Mouse (Mus musculus): ENCODE measurements around the gene Trem2. TPM values are rescaled to one million over a fixed set of nuclear protein-coding genes. Genes with fewer than 3 reads are reported as not detected.
"Not testable (repeated sequence)": the region's sequence is repeated elsewhere in the genome, so short reads cannot be mapped to it uniquely, and the experiment has no call there.

The Trem2 gene
- polyA plus RNA-seq, 1 experiment, result 40.0 TPM

DNA sequence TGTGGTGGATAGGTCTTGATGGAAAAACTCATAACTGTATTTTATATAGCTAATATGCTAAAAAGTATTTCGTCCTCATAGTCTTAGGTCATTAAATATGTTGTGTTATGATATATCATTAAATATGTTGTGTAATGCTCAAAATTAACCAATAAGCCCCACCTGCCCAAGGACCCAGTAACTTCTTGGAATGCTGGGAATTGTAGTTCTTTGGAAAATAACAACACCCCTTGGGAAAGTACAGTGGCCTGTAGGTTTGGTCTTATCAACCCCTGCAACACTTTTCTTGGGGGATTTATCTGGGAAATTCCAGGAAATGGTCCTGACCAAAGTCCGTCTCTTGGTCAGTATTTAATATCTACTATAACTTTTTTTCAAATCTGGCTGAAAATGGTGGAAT, 3.1 kb upstream of the Trem2 start:
- H3K4me3 ChIP-seq (ENCODE audit: insufficient read depth, low read length), result no peak overlapping the region
- no peaks in the 10 kb centered on the region for H3K4me1 ChIP-seq (ENCODE audit: control insufficient read depth, insufficient read depth, low read length)
- TF ChIP-seq POLR2A (IDR thresholded peaks at IDR 0.05; ENCODE audit: extremely low read depth, insufficient read depth, low read length) (no peak), CTCF (IDR thresholded peaks at IDR 0.05; ENCODE audit: extremely low read depth, insufficient read depth, low read length) (no peak)
- H3K27ac ChIP-seq (ENCODE audit: insufficient read depth, low read length), result no peak overlapping the region

DNA sequence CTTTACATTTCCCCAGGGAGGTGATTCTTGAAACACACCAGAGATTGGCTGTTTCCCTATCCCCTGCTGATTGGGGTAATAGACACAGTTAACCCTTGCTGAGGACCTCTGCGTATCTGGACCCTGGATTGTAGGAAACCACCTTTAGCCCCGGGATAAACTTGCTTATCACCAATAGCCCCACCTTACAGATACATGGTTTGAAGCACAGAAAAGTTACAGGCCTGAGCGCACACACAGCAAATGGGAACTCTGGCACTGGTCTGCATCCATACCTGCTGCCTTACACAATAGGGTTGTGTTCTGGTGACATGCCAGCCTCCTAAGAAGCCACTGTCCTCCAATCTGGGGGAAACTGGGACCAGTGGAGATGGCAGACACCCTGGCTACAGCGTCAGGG, 377 bp upstream of the Trem2 start:
- Histone ChIP-seq H3K27ac (ENCODE audit: insufficient read depth, low read length) (no peak overlapping the region), H3K4me1 (ENCODE audit: control insufficient read depth, insufficient read depth, low read length) (no peaks in the 10 kb centered on the region), H3K4me3 (ENCODE audit: insufficient read depth, low read length) (no peak overlapping the region)
- TF ChIP-seq POLR2A (IDR thresholded peaks at IDR 0.05; ENCODE audit: extremely low read depth, insufficient read depth, low read length), result no peak
- TF ChIP-seq CTCF (IDR thresholded peaks at IDR 0.05; ENCODE audit: extremely low read depth, insufficient read depth, low read length), result no peak

DNA sequence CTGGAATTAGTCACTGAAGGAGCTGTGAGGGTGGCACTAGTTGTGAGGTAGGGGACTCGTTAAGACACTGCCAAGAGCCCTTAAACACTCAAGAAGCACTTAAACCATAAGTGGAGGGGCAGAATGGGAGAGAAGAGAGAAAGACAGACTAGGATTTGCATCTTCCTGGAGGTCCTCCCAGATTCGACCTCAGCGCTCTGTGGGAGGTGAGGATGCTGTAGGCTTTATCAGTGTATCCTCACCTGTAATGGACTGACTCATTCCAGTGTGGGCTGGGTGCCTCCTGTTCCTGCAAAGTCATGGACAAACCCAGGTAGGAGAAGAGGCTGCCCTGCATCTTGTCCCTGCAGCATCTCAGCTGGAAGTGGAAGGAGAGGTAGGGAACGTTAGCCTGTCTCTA, 633 bp downstream of the Trem2 start:
- no peak overlapping the region for H3K27ac ChIP-seq (ENCODE audit: insufficient read depth, low read length)
- TF ChIP-seq POLR2A (IDR thresholded peaks at IDR 0.05; ENCODE audit: extremely low read depth, insufficient read depth, low read length) (no peak), CTCF (IDR thresholded peaks at IDR 0.05; ENCODE audit: extremely low read depth, insufficient read depth, low read length) (no peak)
- H3K4me1 ChIP-seq (ENCODE audit: control insufficient read depth, insufficient read depth, low read length), result no peaks in the 10 kb centered on the region
- H3K4me3 ChIP-seq (ENCODE audit: insufficient read depth, low read length), result no peak overlapping the region

GRCm38 (mm10) chr17:48347287-48347686, 1.1 kb downstream of the Trem2 start:
- TF ChIP-seq CTCF (IDR thresholded peaks at IDR 0.05; ENCODE audit: extremely low read depth, insufficient read depth, low read length) (no peak), POLR2A (IDR thresholded peaks at IDR 0.05; ENCODE audit: extremely low read depth, insufficient read depth, low read length) (no peak)
- no peaks in the 10 kb centered on the region for H3K4me1 ChIP-seq (ENCODE audit: control insufficient read depth, insufficient read depth, low read length)
- H3K4me3 ChIP-seq (ENCODE audit: insufficient read depth, low read length), result no peak overlapping the region
- H3K27ac ChIP-seq (ENCODE audit: insufficient read depth, low read length), result no peak overlapping the region

- no peak for TF ChIP-seq POLR2A (IDR thresholded peaks at IDR 0.05; ENCODE audit: extremely low read depth, insufficient read depth, low read length)
- no peak for TF ChIP-seq CTCF (IDR thresholded peaks at IDR 0.05; ENCODE audit: extremely low read depth, insufficient read depth, low read length)
- no peak overlapping the region for H3K27ac ChIP-seq (ENCODE audit: insufficient read depth, low read length)
- H3K4me3 ChIP-seq (ENCODE audit: insufficient read depth, low read length), result no peak overlapping the region
- no peaks in the 10 kb centered on the region for H3K4me1 ChIP-seq (ENCODE audit: control insufficient read depth, insufficient read depth, low read length)
Measured at GRCm38 (mm10) chr17:48350681-48351193, 4.5 kb downstream of the Trem2 start.

GRCm38 (mm10) chr17:48352976-48353375, 6.8 kb downstream of the Trem2 start:
- H3K4me1 ChIP-seq (ENCODE audit: control insufficient read depth, insufficient read depth, low read length); H3K27ac ChIP-seq (ENCODE audit: insufficient read depth, low read length); H3K4me3 ChIP-seq (ENCODE audit: insufficient read depth, low read length): not testable (repeated sequence)

DNA sequence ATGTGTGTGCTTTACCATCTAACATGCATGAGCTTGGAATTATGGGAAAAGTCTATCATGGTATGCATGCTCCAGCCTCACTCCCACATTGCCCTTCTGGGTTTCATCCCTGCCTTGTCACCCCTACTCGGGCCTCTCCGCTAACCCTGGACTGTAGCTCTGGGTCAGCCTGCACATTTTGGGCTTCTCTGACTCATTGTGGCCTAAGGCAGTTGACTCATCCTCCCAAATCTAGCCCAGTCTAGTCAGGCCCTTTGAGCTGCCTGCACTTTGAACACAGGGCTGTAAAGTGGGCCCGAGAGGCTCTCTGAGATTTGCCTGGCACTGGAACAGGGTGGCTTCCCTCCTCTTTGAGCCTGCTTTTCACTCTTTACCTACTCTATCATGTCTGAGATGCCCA, 9.6 kb downstream of the Trem2 start:
- H3K4me1 ChIP-seq (ENCODE audit: control insufficient read depth, insufficient read depth, low read length), result peaks cover 1% of the 10 kb centered on the region; the same call in 1 of the 2 replicates
- no peak overlapping the region for H3K4me3 ChIP-seq (ENCODE audit: insufficient read depth, low read length)
- TF ChIP-seq POLR2A (IDR thresholded peaks at IDR 0.05; ENCODE audit: extremely low read depth, insufficient read depth, low read length) (no peak), CTCF (IDR thresholded peaks at IDR 0.05; ENCODE audit: extremely low read depth, insufficient read depth, low read length) (no peak)
- H3K27ac ChIP-seq (ENCODE audit: insufficient read depth, low read length), result no peak overlapping the region

- no peak overlapping the region for H3K4me3 ChIP-seq (ENCODE audit: insufficient read depth, low read length)
- TF ChIP-seq CTCF (IDR thresholded peaks at IDR 0.05; ENCODE audit: extremely low read depth, insufficient read depth, low read length) (no peak), POLR2A (IDR thresholded peaks at IDR 0.05; ENCODE audit: extremely low read depth, insufficient read depth, low read length) (no peak)
- H3K4me1 ChIP-seq (ENCODE audit: control insufficient read depth, insufficient read depth, low read length), result peaks cover 3% of the 10 kb centered on the region
- no peak overlapping the region for H3K27ac ChIP-seq (ENCODE audit: insufficient read depth, low read length)
Measured at GRCm38 (mm10) chr17:48357892-48358291, 11.7 kb downstream of the Trem2 start.

DNA sequence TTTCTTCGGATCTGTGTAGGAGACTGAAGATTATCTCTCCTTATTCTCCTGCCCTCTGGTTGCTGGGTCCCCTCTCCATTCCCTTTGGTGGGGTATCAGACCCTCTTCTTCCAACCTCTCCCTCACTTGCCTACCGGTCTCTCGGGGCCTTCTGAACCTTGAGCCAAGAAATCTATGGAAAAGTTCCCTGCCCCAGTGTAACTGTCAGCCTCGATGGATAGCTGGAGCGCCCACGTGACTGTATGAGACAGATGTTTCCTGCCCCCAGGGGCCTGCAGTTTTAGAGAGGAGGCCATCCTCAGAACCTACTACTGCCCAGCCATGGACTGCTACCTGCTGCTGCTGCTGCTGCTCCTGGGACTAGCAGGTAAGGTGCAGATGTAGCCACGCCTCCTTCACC, 13.4 kb downstream of the Trem2 start, which contains the start of gene Treml1:
Gene Treml1, plus strand, starts transcription at position 301 of the 400 bp plus-strand sequence.
- no peak for TF ChIP-seq CTCF (IDR thresholded peaks at IDR 0.05; ENCODE audit: extremely low read depth, insufficient read depth, low read length)
- no peak for TF ChIP-seq POLR2A (IDR thresholded peaks at IDR 0.05; ENCODE audit: extremely low read depth, insufficient read depth, low read length)
- peaks cover 3% of the 10 kb centered on the region for H3K4me1 ChIP-seq (ENCODE audit: control insufficient read depth, insufficient read depth, low read length)
- no peak within 1 kb of the TSS for H3K27ac ChIP-seq (ENCODE audit: insufficient read depth, low read length)
- no peak within 1 kb of the TSS for H3K4me3 ChIP-seq (ENCODE audit: insufficient read depth, low read length)

- Histone ChIP-seq H3K27ac (ENCODE audit: insufficient read depth, low read length) (no peak overlapping the region), H3K4me3 (ENCODE audit: insufficient read depth, low read length) (no peak overlapping the region), H3K4me1 (ENCODE audit: control insufficient read depth, insufficient read depth, low read length) (peaks cover 3% of the 10 kb centered on the region)
- no peak for TF ChIP-seq CTCF (IDR thresholded peaks at IDR 0.05; ENCODE audit: extremely low read depth, insufficient read depth, low read length)
- TF ChIP-seq POLR2A (IDR thresholded peaks at IDR 0.05; ENCODE audit: extremely low read depth, insufficient read depth, low read length), result no peak
Measured at GRCm38 (mm10) chr17:48360462-48360861, 14.3 kb downstream of the Trem2 start.

Measured in cortical plate, adult 2 months (tissue).